18 mouse cellular contexts compared by ENCODE assay signal in the genomic region with DNA sequence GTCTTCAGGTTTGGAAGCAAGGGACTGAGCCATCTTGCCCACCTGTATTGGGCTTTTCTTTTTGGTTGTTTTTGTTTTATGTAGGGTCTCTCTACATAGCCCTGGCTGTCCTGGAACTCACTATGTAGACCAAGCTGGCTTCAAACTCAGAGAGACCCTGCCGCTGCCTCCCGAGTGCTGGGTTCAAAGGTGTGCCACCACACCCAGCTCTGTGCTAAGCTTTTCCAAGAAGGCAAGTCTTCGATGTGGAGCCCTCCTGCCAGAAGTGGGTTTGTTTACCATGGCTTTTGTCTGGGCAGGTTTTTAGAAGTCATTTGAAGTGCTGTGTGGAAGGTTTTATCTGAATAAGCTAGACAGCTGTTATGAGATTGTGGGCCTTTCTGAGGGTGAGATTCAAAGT. TPM values are rescaled to one million over a fixed set of nuclear protein-coding genes. Genes with fewer than 3 reads are reported as not detected.
"Had no signal": no experiment of that assay in that cellular context is flagged by ENCODE, and none has a peak within 500 bp of the region (broad histone marks: within the 10 kb centered on the region; RNA-seq: fewer than 3 reads in every experiment).

No protein-coding gene starts in this region.

- H3K27me3 ChIP-seq: kidney, embryonic 15.5 days; limb, embryonic 12.5 days; limb, embryonic 15.5 days had no signal

- ATAC-seq: liver, postnatal 0 days had no signal

- H3K27ac ChIP-seq: kidney, embryonic 15.5 days; limb, embryonic 12.5 days; limb, embryonic 15.5 days; liver, embryonic 14.5 days had no signal

- H3K4me1 ChIP-seq: limb, embryonic 15.5 days had no signal

- H3K9me3 ChIP-seq: kidney, embryonic 15.5 days; limb, embryonic 15.5 days had no signal

- H3K9ac ChIP-seq: kidney, embryonic 15.5 days; limb, embryonic 12.5 days; limb, embryonic 15.5 days; liver, embryonic 14.5 days; liver, postnatal 0 days; lung, embryonic 14.5 days had no signal

- H3K4me2 ChIP-seq: kidney, embryonic 15.5 days; limb, embryonic 12.5 days; limb, embryonic 15.5 days; liver, embryonic 11.5 days; lung, embryonic 14.5 days; midbrain, embryonic 11.5 days had no signal

- H3K4me3 ChIP-seq: kidney, embryonic 15.5 days; limb, embryonic 12.5 days; limb, embryonic 15.5 days had no signal

- DNase-seq: kidney, adult 2 months; kidney, postnatal 10 days; kidney, postnatal 36 days; left cerebral cortex, postnatal 4 days; liver, postnatal 0 days; lung, embryonic 14.5 days; lung, postnatal 10 days; lung, postnatal 36 days; midbrain, embryonic 14.5 days; thymus, postnatal 25 days had no signal

RNA-seq across cellular contexts. Expression of gene Mgat3, which starts 32.6 kb away (rescaled TPM):
- total RNA-seq: megakaryocyte progenitor cell, adult 5-6 weeks; megakaryocyte-erythroid progenitor cell, adult 5-6 weeks had no signal
